Mouse (Mus musculus): ENCODE data around the gene Slc25a4. TPM values are rescaled to one million over a fixed set of nuclear protein-coding genes. Genes with fewer than 3 reads are reported as not detected.
"Not testable (repeated sequence)": the region's sequence is repeated elsewhere in the genome, so short reads cannot be mapped to it uniquely, and the experiment has no call there.

Slc25a4 gene
- total RNA-seq (2021), result 100 to 1,000 TPM; 526 to 616 TPM

DNA sequence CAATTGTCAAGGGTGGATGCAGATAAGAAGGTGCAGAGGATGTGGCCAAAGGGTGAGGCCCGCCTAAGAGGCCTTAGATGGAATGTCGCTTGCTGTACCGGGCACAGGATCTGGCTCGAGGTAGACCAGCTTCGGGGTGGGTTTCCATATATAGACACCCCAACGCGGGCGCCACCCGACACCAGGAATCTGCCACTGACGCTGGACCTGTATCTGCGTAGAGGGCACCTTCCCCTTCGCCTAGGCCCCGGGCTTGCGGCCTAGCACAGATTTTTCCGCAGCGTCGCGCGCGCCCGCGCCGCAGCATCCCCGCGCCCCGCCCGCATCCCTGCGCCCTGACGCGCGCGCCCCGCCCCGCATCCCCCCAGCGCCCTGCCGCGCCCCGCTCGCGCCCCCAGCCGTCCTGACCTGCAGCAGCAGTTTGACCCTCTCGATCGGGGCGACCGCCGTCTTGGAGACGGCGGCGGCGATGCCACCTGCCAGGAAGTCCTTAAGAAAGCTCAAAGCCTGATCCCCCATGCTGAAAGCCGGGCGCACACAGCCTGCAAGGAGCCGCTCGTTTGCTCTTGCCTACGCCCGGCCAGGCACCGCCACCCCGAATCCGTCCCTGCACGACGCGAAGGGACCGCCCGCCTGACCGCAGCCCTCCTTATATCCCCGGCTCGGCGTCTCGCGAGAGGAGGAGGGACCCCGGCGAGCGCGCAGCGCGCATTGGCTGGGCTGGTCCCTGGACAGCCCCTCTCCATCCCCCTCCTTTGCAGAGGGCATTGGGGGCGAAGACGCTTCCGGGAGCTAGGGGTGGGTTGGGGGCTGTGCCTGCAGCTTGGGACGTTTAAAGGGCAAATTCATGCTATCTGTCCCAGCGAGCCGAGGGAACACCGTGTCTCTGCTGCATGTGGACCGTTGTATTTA, at the start of gene Slc25a4:
Gene Slc25a4, minus strand, starts transcription at position 881 of the 912 bp plus-strand sequence.
- intact Hi-C loops (cut with DNase I), result loop anchor here (1.0 kb wide), 1 partner anchor 47 kb away; no protein-coding TSS in a partner anchor
- DNase-seq (ENCODE audit: low spot score in 2 of 2), result peak; percentile 96 to 97

DNA sequence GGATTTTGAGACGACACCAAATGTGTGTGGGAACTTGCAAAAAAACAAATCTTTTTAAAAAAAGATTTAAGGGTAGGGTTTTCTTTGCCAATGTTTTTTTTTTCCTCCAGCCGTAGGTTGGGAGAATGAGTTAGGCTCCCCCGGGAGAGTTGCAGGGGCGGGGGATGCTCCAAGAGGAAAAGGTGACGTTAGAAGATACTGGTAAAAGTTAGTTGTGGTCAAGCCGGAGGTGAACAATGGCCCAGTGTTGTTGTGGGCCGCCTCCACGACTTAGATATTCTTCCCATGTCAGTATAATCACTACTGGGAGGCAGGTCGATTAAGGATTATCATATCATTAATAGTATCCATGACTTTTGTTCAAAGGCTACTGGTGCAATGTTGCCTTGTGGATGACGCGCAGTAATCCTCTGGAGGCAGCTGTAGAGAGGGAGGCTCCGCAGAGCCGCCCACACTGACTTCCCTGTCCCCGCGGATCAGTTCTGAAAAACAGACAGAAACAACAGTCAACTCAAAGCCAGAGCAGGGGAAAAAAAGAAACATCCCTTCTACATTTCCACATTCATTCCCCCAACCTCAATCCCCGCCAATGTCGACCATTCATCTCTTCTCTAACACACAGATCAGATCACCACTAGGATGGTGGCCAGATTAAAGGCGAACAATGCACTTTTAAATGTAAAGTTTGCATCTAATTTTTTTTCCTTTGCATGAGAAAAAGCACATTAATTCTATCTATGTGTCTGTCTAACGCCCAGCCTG, 47.0 kb upstream of the Slc25a4 start:
- no peak for DNase-seq (ENCODE audit: low spot score in 2 of 2)
- intact Hi-C loops (cut with DNase I), result no loop called here

- no peak for DNase-seq (ENCODE audit: low spot score in 2 of 2)
- intact Hi-C loops (cut with DNase I), result no loop called here
Measured at GRCm38 (mm10) chr8:46252456-46252855, 41.4 kb upstream of the Slc25a4 start.

DNA sequence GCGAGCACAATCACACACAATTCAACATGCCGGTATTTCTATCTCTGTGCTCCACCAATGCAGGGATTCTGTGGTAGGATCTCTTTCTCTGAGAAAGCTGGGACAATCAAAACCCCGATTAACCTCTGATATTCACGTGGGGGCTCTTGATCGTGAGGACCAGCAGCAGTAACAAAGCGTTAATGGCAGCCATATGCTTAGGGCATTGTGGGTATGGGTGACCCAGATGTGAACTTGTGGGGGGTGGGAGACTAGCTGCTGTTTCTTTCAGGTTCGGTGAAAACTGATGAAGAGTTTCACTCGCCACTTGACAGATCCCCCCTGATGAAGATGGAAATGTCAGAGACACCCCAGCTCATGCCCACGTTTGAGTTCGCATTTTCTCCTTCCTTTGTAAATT, 40.5 kb upstream of the Slc25a4 start:
- intact Hi-C loops (cut with DNase I), result no loop called here
- no peak for DNase-seq (ENCODE audit: low spot score in 2 of 2)

GRCm38 (mm10) chr8:46246346-46246745, 35.3 kb upstream of the Slc25a4 start:
- DNase-seq (ENCODE audit: low spot score in 2 of 2), result no peak
- intact Hi-C loops (cut with DNase I), result no loop called here

DNA sequence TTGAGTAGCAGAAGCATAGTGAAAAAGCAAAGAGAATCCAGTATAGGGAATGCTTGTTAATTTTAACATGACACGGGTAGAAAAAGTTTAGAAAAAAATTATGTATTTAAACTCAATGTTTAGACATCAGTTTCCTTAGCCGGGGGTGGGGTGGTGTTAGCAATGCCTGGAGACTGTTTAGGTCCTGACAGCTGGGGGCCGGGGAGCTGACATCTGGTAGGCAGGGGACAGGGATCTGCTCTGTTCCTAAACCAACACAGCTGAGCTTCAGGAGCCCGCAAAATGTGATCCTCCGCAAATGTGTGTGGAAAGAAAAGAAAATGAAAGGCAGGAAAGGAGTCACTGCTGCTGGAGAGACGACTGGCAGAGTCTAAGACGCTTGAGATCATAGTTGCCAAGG, 31.9 kb upstream of the Slc25a4 start:
- intact Hi-C loops (cut with DNase I), result loop anchor here (5.0 kb wide), 2 partner anchors 39 to 304 kb away; no protein-coding TSS in a partner anchor

GRCm38 (mm10) chr8:46241568-46242374, 30.7 kb upstream of the Slc25a4 start:
- peak; percentile 39 to 69 for DNase-seq (ENCODE audit: low spot score in 2 of 2)
- intact Hi-C loops (cut with DNase I), result loop anchor here (1.0 to 5.0 kb wide), 3 partner anchors 41 to 306 kb away; no protein-coding TSS in a partner anchor

More for the DNA sequence above, 31.9 kb upstream of the Slc25a4 start:
- no peak for DNase-seq (ENCODE audit: low spot score in 2 of 2)

GRCm38 (mm10) chr8:46236441-46237223, 25.5 kb upstream of the Slc25a4 start:
- intact Hi-C loops (cut with DNase I), result loop anchor here (5.0 kb wide), 1 partner anchor 49 kb away; no protein-coding TSS in a partner anchor
- DNase-seq (ENCODE audit: low spot score in 2 of 2), result no peak

DNA sequence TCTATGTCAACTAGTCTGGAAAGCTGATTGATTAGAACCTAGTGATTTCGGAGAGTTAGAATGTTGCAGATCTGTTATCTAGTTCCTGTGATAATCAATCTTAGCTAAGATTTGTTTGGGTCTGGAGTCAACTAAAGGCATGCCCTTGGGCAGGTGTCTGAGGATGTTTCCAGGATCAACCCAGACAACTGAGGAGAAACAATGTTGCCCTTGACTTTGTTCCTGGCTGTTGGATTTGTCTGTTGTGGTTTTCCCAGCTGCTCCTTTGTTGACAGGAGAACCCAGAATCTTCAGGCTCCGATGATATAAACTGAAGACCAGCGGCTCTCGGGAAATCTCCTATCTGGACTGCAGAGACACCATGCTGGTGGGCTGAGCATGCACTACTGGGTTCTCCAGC, 23.7 kb upstream of the Slc25a4 start:
- no peak for DNase-seq (ENCODE audit: low spot score in 2 of 2)
- intact Hi-C loops (cut with DNase I), result loop anchor here (5.0 kb wide), 1 partner anchor 47 kb away; no protein-coding TSS in a partner anchor

DNA sequence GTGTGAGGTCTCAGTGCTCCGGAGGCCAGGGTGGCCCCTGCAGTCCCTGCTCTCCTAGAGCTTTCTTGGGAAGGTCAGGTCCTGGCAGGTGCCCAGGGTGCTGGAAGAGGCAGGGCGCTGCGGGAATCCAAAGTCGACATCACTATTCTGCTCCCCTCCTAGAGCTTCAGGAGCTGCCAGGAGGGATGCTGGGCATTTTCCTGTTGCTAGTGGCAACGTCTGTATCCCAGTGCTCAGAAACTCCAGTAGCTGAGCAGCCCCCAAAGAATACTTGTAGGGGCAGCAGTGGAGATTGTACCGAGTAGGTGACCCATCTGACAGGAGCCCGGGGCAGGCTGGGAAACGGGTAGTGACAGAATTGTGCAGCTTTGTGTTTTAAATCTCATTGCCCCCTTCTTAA, 21.7 kb upstream of the Slc25a4 start:
- intact Hi-C loops (cut with DNase I), result no loop called here
- no peak for DNase-seq (ENCODE audit: low spot score in 2 of 2)

GRCm38 (mm10) chr8:46231968-46232367, 20.9 kb upstream of the Slc25a4 start:
- DNase-seq (ENCODE audit: low spot score in 2 of 2); intact Hi-C loops (cut with DNase I): not testable (repeated sequence)

GRCm38 (mm10) chr8:46226622-46227021, 15.5 kb upstream of the Slc25a4 start:
- DNase-seq (ENCODE audit: low spot score in 2 of 2), result no peak
- intact Hi-C loops (cut with DNase I), result no loop called here

GRCm38 (mm10) chr8:46225501-46225900, 14.4 kb upstream of the Slc25a4 start:
- intact Hi-C loops (cut with DNase I), result no loop called here

GRCm38 (mm10) chr8:46220566-46220965, 9.5 kb upstream of the Slc25a4 start:
- intact Hi-C loops (cut with DNase I), result no loop called here
- no peak for DNase-seq (ENCODE audit: low spot score in 2 of 2)

More at GRCm38 (mm10) chr8:46225501-46225900, 14.4 kb upstream of the Slc25a4 start:
- no peak for DNase-seq (ENCODE audit: low spot score in 2 of 2)

DNA sequence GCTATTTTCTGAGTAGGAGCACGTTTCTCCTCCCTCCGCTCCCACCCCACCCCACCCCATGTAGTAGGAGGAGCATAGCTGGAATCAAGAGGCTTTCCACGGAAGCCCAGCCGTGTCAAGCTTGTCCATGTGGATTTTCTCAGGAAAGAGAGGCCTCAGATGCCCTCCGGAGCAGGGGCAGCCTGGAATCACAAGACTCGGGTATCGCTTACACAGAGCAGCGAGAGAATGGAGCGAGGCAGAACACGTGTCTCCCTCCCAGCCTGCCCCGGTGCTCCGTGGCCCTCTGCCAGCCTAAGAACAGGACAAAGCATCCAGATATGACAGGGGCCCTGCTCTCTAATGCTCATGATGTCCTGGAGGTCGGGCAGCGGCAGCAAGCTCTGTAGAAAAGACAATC, 5.8 kb upstream of the Slc25a4 start:
- peak; percentile 51 to 59 for DNase-seq (ENCODE audit: low spot score in 2 of 2)
- intact Hi-C loops (cut with DNase I), result no loop called here

- no peak for DNase-seq (ENCODE audit: low spot score in 2 of 2)
- intact Hi-C loops (cut with DNase I), result no loop called here
Measured at GRCm38 (mm10) chr8:46213971-46214480, 2.9 kb upstream of the Slc25a4 start.

DNA sequence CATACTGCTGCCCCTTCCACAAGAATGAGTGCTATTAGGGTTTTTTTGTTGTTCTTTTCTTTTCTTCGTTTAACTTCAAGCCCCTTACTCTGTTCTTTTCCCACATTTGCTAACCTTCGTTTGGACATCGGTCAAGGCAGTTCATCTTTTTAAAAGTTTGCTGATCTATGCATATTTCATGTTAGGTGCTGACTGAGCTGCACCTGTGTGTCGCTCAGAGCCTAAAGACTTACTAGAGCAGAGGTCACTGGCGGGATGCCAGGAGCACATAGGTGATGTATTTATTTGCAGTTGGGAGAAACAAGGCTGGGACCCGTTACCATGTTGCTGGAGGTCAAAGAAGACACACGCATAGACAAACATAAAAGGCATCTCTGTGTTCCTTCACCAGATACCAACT, 1.1 kb upstream of the Slc25a4 start:
- DNase-seq (ENCODE audit: low spot score in 2 of 2), result no peak
- intact Hi-C loops (cut with DNase I), result no loop called here

- peak; percentile 35 to 56 for DNase-seq (ENCODE audit: low spot score in 2 of 2)
- intact Hi-C loops (cut with DNase I), result no loop called here
Measured at GRCm38 (mm10) chr8:46211611-46212071, 557 bp upstream of the Slc25a4 start.
